Mouse (Mus musculus): ENCODE measurements around the gene Eno1.

GRCm38 (mm10) chr4:150235585-150235984 is 936 bp upstream of the Eno1 start:
- TF ChIP-seq CTCF (conservative IDR thresholded peaks at IDR 0.05 in 1 of 2, IDR thresholded peaks at IDR 0.05 in 1 of 2; ENCODE audit: low read depth in 2 of 2, low read length in 2 of 2) = no peak
- TF ChIP-seq POLR2A (IDR thresholded peaks at IDR 0.05; ENCODE audit: low read depth, low read length) = no peak
- TF ChIP-seq KAT2A (IDR thresholded peaks at IDR 0.05; ENCODE audit: insufficient replicate concordance, low read length) = no peak
- no peak for TF ChIP-seq MYC (IDR thresholded peaks at IDR 0.05; ENCODE audit: low read depth, low read length)
- no peak for TF ChIP-seq MAX (IDR thresholded peaks at IDR 0.05; ENCODE audit: low read length)
- TF ChIP-seq HCFC1 (IDR thresholded peaks at IDR 0.05; ENCODE audit: low read depth, low read length) = no peak
- TF ChIP-seq GABPA (IDR thresholded peaks at IDR 0.05; ENCODE audit: insufficient replicate concordance, low read depth, low read length) = no peak
- no peak for TF ChIP-seq E2F4 (IDR thresholded peaks at IDR 0.05; ENCODE audit: insufficient replicate concordance, low read depth, low read length)
- TF ChIP-seq USF2 (conservative IDR thresholded peaks at IDR 0.05; ENCODE audit: low read depth, low read length) = no peak
- TF ChIP-seq ZKSCAN1 (IDR thresholded peaks at IDR 0.05; ENCODE audit: borderline replicate concordance, low read depth, low read length) = no peak
- TF ChIP-seq ZC3H11A (IDR thresholded peaks at IDR 0.05; ENCODE audit: low read depth, low read length) = no peak
- TF ChIP-seq ZNF384 (IDR thresholded peaks at IDR 0.05; ENCODE audit: low read depth, low read length) = no peak

All from CH12.LX (cell line).